Mouse (Mus musculus) kidney, adult 18-20 months (tissue): ENCODE measurements around the gene Aqp1.
A peak's percentile ranks its signal among the peaks of the same experiment; 100 is the strongest.

Source experiments
- DNase-seq: peaks from one replicate; pipeline ENCODE4 v3.0.0; 2021

Gene Aqp1

DNA sequence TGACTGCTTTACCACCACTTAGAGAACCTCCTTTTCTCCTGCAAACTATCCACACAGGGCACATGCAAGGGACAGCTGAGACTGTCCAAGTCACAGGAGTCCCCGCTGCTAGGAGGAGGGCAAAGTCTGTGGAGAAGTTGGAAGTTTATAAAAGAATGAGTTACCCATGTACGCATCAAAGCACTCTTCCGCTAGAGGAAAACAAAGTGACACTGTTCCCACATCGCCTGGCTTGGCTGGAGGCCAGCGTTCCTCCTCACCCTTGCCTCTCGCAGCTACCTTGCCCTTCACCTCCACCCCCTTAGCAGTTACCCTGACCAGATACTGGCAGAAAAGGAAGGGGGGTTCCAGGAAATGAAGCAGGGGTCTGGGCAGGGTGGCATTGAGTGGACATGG lies 21.4 kb downstream of the Aqp1 start:
- DNase-seq = peak; percentile 76

GRCm38 (mm10) chr6:55358731-55359143 lies 22.5 kb downstream of the Aqp1 start:
- DNase-seq = no peak

DNA sequence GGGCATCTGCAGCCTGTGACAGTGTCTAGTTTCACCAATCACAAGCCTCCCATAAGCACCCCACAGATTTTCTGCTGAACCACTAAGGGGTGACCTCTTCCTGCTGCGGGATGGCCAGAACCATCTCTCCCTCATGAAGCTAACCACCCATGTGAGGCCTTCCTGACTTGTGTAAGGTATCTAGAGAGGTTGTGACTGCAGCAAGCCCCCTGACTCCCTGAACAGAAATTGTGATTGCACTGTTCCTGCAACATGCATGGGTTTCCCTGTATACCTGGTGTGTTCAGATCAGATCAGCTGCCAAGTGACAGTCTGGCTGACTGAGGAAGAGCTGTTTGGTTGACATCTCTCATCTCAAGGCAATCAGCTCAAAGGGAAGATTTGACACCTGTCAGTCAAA lies 26.4 kb downstream of the Aqp1 start:
- no peak for DNase-seq

DNA sequence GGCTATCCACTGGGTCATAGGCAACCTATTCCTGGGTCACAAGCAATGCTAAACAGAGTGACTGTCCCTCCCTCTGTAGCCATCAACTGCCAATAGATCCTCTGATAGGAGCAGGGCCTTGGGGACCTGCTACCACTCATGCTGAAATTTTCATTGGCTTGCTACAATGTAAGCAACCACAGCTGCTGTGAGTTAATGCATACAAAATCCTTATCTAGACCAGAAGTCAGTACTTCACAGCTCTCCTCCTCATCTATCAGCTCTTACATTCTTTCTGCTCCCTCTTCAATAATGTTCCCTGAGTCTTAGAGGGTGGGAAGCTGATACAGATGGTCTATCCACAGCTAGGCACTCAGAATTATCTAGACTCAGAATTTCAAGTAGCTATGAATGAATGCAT lies 30.9 kb downstream of the Aqp1 start:
- no peak for DNase-seq

GRCm38 (mm10) chr6:55370831-55371230 lies 34.6 kb downstream of the Aqp1 start:
- DNase-seq = no peak

GRCm38 (mm10) chr6:55376076-55376475 lies 39.8 kb downstream of the Aqp1 start, which contains the start of gene Ghrhr:
Gene Ghrhr, plus strand, starts transcription at chr6:55376295.
- DNase-seq = no peak

GRCm38 (mm10) chr6:55376511-55376910 lies 40.3 kb downstream of the Aqp1 start:
- no peak for DNase-seq

DNA sequence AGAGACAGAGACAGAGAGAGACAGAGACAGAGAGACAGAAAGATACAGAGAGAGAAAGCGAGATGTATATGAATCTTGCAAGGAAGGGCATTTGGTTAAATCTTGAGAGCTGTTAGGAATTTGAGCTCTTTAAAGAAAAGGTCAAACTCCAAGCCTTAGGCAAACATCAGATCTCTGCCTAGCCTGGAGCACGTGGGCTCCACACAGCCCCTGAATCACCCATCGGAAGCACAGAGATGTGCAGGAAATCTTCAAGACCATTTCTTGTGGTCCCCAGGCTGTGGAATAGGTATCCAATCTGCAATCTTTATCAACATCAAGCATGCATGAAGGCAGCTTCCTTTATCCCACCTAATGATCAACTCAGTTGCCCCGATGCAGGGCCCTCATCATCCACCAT lies 41.2 kb downstream of the Aqp1 start:
- no peak for DNase-seq

DNA sequence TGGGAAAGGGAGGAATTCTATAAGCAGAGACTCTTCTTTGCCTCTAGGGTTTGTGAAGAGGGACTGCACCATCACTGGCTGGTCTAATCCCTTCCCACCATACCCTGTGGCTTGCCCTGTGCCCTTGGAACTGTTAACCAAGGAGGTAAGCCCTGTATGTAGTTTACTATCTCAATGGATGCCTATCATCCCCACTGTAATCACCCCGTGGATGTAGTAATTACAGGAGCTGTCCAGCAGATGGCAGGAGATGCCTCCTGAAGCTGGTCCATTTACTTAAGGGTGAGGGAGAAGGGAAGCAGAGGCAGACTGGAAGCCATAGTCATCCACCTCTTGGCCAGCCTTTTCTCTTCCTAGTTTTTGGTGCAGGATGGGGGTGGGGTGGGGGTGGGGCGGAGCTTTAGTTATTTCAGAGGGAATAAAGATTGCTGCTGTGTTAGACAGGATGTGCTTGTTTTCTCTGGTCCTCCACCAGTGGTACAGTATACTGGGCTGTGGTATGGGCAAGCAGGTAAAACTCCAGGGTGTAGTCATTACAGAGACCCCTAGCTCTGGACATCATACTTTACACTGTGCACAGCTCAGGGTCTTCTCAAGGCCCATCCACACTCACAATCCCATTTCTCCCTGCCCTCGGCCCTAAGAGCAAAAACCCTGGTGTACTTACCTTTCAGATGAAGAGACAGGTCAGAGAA lies 43.6 kb downstream of the Aqp1 start:
- DNase-seq = peak; percentile 49

GRCm38 (mm10) chr6:55381966-55382365 lies 45.7 kb downstream of the Aqp1 start:
- no peak for DNase-seq

DNA sequence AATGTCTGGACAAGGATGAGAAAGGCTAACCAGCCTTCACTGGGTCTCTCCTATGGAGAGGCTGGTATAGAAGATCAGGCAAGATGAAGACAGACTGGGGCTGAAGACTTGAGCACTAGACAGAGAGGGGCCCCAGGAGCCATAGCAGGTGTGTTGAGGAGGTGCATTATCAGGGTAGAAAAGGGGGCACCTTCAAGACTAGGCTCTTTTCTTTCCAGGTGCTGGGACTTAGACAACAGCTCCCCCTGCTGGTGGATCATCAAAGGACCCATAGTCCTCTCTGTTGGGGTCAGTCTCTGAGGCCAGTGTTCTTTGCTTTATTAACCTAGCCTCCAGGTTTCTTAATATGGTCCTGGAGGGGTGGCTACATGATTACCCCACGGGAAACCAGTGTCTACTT lies 47.7 kb downstream of the Aqp1 start:
- DNase-seq = peak; percentile 73

- DNase-seq = peak; percentile 2
Observed at GRCm38 (mm10) chr6:55384356-55384951, 48.2 kb downstream of the Aqp1 start.

GRCm38 (mm10) chr6:55388546-55389169 lies 52.4 kb downstream of the Aqp1 start:
- DNase-seq = no peak

GRCm38 (mm10) chr6:55389321-55389720 lies 53.1 kb downstream of the Aqp1 start:
- no peak for DNase-seq

DNA sequence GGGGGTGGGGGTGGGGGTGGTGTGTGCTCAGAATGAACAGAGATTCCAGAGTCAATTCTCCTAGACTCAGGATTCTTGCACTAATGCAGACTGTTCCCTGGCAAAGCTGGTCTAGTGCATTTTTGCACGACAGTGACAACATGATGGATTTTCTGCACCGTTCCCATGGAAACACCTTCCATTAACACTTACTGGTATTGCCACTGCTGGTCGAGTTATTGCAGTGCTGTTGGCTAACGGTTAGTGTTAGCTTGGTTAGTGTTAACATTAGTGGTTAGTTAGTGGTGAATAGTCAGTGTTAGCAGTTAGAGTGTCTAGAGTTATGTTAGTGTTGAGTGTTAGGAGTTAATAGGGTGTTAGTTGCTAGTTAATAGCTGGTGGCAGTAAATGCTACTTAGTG lies 55.6 kb downstream of the Aqp1 start:
- no peak for DNase-seq

GRCm38 (mm10) chr6:55392453-55392852 lies 56.2 kb downstream of the Aqp1 start:
- peak; percentile 78 for DNase-seq

DNA sequence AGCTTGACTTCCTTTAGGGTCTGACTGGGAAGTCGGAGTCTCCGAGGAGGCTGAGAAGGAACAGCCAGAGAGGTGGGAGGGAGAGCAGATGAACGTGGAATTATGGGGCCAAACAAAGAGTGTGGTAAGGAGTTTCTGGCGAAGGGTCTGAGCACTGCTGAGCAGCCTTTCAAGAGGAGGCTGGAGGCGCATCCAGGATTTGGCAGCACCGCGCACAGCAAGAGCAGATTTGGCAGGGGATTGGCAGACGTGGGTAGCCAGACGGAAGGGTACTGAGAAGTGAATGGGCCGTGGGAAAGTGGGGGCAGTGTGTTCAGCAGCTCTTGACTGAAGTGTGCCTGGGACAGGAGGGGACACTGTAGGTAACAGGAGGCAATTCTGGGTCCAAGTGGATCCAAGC lies 58.6 kb downstream of the Aqp1 start:
- DNase-seq = no peak

GRCm38 (mm10) chr6:55396176-55396575 lies 59.9 kb downstream of the Aqp1 start:
- DNase-seq = no peak

DNA sequence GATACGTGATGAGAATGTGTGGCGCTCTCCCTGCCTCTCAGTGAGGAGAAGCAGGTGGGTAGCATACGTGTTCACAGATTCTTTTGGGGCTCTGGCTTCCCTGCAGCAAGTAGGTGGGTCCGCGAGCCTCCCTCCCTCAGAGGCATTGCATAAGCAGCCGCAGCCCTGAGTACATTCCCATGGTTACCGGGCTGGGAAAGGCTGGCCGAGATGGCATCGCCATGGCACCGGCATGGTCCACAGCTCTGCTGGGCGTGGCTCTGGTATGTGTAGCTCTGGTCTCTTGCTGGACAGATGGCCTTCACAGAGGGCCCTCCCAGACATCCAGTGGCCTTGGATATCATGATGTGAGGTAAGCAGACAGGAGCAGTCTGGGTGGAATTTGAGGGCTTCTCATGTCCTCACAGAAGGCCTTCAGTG lies 60.4 kb downstream of the Aqp1 start:
- no peak for DNase-seq
